Mouse (Mus musculus): ENCODE measurements around the gene Zfp985. TPM values are rescaled to one million over a fixed set of nuclear protein-coding genes. Genes with fewer than 3 reads are reported as not detected.

Gene Zfp985
- polyA plus RNA-seq (2015; fragmentation: Nextera tagmentation; extraction: Ambion mirVana), result 0.06 and 0.11 TPM in 2 replicates

DNA sequence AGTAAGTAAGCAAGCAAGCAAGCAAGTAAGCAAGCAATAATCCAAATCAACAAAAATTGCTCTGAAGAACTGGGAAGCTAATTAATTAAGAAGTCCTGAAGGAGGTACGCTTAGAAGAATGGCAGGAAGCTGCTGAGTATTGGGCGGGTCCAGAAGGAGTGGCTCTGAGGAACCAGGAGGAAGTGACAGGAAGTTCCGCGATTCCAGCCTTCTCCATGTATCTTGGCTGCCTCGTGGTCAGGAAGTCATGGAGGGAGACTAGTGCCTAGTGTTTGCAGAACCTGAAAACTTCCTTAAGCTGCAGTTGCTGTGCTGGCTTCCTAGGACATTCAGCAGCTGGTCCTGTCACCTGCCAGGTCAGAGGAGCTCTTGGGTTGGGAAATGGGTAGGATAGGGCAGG is at the start of gene Zfp985:
Zfp985 (plus strand) TSS at position 207 of the 400 bp plus-strand sequence.

DNA sequence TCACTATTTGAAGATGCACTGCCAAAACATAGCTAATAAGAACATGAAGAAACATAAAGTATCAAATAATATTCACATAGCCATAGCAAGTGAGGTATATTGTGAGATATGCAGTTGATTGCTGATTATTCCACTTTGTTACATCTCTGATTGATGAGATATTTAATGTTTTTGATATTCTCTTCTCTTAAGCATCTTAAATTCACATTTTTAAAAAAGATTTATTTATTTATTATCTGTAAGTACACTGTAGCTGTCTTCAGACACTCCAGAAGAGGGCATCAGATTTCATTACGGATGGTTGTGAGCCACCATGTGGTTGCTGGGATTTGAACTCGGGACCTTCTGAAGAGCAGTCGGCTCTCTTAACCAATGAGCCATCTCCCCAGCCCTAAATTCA is 13.2 kb upstream of the Zfp985 start, which contains the start of gene Gm16503:
Gm16503 (plus strand) TSS at position 301 of the 400 bp plus-strand sequence.

Other genes starting within 250 kb of the Zfp985 start
- gene Zfp988, start 247.6 kb upstream of the Zfp985 start, polyA plus RNA-seq (2015; fragmentation: Nextera tagmentation; extraction: Ambion mirVana), result not detected in 2 replicates
- gene Zfp978, start 192.0 kb upstream of the Zfp985 start, polyA plus RNA-seq (2015; fragmentation: Nextera tagmentation; extraction: Ambion mirVana), result 0.19 and 0.27 TPM in 2 replicates
- gene Zfp982, start 60.9 kb upstream of the Zfp985 start, polyA plus RNA-seq (2015; fragmentation: Nextera tagmentation; extraction: Ambion mirVana), result 2.7 and 3.5 TPM in 2 replicates
- 0.04 and 0.10 TPM in 2 replicates for gene Gm16503, start 13.1 kb upstream of the Zfp985 start, polyA plus RNA-seq (2015; fragmentation: Nextera tagmentation; extraction: Ambion mirVana)
- 1.5 and 2.3 TPM in 2 replicates for gene Zfp979, start 89.2 kb downstream of the Zfp985 start, polyA plus RNA-seq (2015; fragmentation: Nextera tagmentation; extraction: Ambion mirVana)
- not detected in 2 replicates for gene Zfp534, start 149.3 kb downstream of the Zfp985 start, polyA plus RNA-seq (2015; fragmentation: Nextera tagmentation; extraction: Ambion mirVana)